Mouse (Mus musculus) megakaryocyte, embryonic 14.5 days (primary cell): Measurements from ENCODE around the gene Tmem202. TPM values are rescaled to one million over a fixed set of nuclear protein-coding genes. Genes with fewer than 3 reads are reported as not detected.

Source experiments
- H3K27me3 ChIP-seq: replicated peaks from 2 replicates; pipeline ENCODE3; 2012; ENCODE audit warnings: inconsistent platforms
- H3K36me3 ChIP-seq: replicated peaks from 2 replicates; pipeline ENCODE3; 2012; ENCODE audit warnings: low read length, inconsistent platforms, mixed read lengths
- H3K4me1 ChIP-seq: 2 replicates; pipeline ENCODE4 v1.6.1; 2012; ENCODE audit warnings: inconsistent platforms
- H3K4me3 ChIP-seq: replicated peaks from 2 replicates; pipeline ENCODE3; 2012; ENCODE audit warnings: moderate library complexity, mild to moderate bottlenecking, inconsistent platforms
- H3K9me3 ChIP-seq: 2 replicates; pipeline ENCODE4 v1.6.1; 2012; ENCODE audit warnings: inconsistent platforms
- FLI1 ChIP-seq: IDR thresholded peaks from 2 replicates; pipeline ENCODE4 v1.6.1; 2012; ENCODE audit warnings: low read length, inconsistent platforms, mixed read lengths
- GATA1 ChIP-seq: IDR thresholded peaks from 3 replicates; pipeline ENCODE4 v1.6.1; 2012; ENCODE audit warnings: mixed read lengths, low read length, inconsistent platforms, borderline replicate concordance
- polyA plus RNA-seq: library from polyadenylated mRNA; stranded (reverse); fragments of >175 nt; gene quantifications from 2 replicates; pipeline ENCODE4 v1.2.3, GENCODE M21; 2012; ENCODE audit warnings: low replicate concordance; ENCODE audit not compliant: insufficient read depth

The Tmem202 gene
- polyA plus RNA-seq: 0.11 TPM in 1 of 2 replicates, not detected in the other

DNA sequence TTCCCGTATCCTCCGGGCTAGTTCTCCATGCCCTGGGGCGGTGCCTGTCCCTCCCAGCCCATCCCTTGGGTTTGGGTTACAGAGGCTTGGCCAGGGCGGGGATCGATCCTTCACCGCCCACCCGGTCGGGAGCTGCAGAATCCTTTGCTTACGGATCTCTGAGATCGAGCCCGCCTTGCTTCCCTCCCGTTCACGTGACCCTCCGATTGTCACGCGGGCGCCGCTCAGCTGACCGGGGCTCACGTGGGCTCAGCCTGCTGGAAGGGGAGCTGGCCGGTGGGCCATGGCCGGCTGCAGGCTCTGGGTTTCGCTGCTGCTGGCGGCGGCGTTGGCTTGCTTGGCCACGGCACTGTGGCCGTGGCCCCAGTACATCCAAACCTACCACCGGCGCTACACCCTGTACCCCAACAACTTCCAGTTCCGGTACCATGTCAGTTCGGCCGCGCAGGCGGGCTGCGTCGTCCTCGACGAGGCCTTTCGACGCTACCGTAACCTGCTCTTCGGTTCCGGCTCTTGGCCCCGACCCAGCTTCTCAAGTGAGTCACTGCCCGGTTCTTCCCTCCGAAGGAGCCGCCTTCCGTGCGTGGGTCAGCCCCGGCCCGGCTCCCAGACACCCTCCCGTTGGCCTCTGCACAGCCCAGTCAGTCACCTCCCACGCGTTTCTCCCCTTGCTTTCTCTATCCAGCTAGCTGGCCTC, at the start of gene Tmem202, which contains the start of gene Hexa:
Gene Tmem202 (minus strand): TSS at position 407 of the 697 bp plus-strand sequence.
Gene Hexa (plus strand): TSS at position 100 of the 697 bp plus-strand sequence.
- no peaks in the 10 kb centered on the region for H3K27me3 ChIP-seq
- TF ChIP-seq GATA1 (no peak), FLI1 (no peak)
- no peaks in the 10 kb centered on the region for H3K9me3 ChIP-seq
- peaks cover 84% of the 10 kb centered on the region for H3K4me1 ChIP-seq
- H3K36me3 ChIP-seq: peaks cover 22% of the 10 kb centered on the region
- peak within 1 kb of the TSS; percentile 98 for H3K4me3 ChIP-seq

- TF ChIP-seq FLI1 (no peak), GATA1 (no peak)
- H3K4me1 ChIP-seq: peaks cover 33% of the 10 kb centered on the region
- H3K4me3 ChIP-seq: no peak overlapping the region
- H3K27me3 ChIP-seq: peaks cover 74% of the 10 kb centered on the region
- no peaks in the 10 kb centered on the region for H3K9me3 ChIP-seq
- H3K36me3 ChIP-seq: no peaks in the 10 kb centered on the region
These were observed 49.3 kb upstream of the Tmem202 start for GRCm38 (mm10) chr9:59588710-59589671.

DNA sequence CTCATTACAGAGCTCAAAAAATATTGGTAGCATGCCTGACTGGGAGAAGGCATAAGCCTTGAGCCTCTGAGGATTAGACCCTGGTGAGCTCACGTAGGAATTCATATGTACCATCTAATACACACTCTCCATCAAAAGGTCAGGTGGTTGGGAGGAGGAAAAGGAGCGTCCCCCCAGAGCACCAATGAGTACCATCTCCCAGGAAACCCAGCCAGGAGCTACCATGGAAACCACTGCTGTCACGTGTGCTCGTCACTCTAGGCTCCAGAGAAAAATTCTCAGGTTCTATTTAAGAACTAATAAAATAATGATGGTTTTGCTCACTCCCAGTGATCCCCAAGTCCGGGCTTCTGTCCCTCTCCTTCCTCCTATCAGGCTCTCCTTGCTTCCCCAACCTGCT, 48.6 kb upstream of the Tmem202 start:
- TF ChIP-seq FLI1: no peak
- no peak for TF ChIP-seq GATA1
- H3K27me3 ChIP-seq: peaks cover 80% of the 10 kb centered on the region
- peaks cover 33% of the 10 kb centered on the region for H3K4me1 ChIP-seq
- H3K9me3 ChIP-seq: no peaks in the 10 kb centered on the region
- no peak overlapping the region for H3K4me3 ChIP-seq
- no peaks in the 10 kb centered on the region for H3K36me3 ChIP-seq

DNA sequence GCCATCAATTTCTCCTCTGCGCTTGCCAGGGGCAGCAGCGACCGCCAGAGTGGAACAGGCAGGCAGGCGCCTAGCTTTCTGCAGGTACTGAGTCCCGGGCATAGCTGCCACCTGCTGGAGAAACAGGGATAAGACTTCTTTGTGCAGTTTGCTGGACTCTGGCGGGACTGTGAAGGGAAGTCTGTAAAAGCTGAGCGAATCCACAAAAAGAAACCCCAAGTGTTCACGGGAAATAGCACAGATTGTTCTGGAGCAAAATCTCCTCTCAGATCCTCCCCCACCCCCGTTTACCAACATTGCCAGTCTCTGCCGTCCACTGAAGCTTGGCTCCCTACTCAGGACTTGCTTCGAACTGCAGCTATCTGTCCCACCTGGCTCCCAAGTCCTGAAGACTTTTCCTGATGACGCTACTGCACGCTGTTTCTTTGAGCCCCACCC, 45.2 kb upstream of the Tmem202 start:
- Histone ChIP-seq H3K4me1 (peaks cover 20% of the 10 kb centered on the region), H3K27me3 (peaks cover 86% of the 10 kb centered on the region), H3K9me3 (no peaks in the 10 kb centered on the region), H3K36me3 (no peaks in the 10 kb centered on the region), H3K4me3 (peak overlapping the region; percentile 64)
- TF ChIP-seq GATA1 (no peak), FLI1 (no peak)

DNA sequence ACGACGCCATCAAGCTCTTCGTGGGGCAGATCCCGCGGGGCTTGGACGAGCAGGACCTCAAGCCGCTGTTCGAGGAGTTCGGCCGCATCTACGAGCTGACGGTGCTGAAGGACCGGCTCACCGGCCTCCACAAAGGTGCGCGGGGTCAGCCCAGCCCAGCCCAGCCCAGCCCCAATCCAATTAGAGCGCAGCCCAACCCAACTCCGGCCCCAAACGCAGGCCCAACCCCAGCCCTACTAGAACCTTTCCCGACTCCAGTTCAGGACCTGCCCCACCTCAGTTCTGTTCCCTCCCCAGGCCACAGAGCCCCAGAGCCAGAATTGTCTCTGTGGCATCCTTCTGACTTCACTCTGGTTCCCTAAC, 38.8 kb upstream of the Tmem202 start:
- TF ChIP-seq GATA1: no peak
- TF ChIP-seq FLI1: no peak
- Histone ChIP-seq H3K36me3 (no peaks in the 10 kb centered on the region), H3K9me3 (no peaks in the 10 kb centered on the region), H3K4me1 (peaks cover 17% of the 10 kb centered on the region), H3K27me3 (peaks cover 70% of the 10 kb centered on the region), H3K4me3 (peak overlapping the region; percentile 88)

DNA sequence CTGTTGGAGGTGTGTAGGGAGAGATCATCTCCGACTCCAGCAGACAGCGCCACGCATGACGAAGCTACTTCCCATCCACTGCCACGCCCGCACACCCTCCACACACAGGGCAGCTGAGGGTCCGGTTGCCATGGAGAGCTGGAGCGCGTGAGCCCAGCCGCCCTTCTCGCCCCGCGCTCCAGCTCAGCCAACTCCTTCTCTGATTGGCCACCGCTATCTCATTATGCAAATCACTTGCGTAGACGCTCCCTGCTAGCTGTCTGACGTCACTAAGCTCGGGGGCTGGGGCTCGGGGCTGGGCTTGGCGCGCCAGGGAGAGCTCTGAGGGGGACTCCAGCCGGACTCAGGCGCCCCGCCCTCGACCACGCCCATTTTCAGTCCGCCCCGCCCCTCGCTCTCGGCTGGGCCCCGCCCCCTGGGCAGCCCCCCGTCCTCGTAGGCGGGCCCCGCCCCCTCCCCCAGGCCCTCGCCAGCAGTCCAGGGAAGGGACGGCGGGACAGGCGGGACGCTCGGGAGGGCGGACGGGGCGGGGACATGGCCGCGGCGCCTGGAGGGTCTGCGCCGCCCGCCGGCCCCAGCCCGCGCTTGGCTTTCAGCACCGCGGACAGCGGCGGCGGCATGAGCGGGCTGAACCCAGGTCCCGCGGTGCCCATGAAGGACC, 38.3 kb upstream of the Tmem202 start, which contains the start of gene Celf6:
Gene Celf6 (plus strand): TSS at position 74 of the 661 bp plus-strand sequence.
- peaks cover 68% of the 10 kb centered on the region for H3K27me3 ChIP-seq
- H3K4me3 ChIP-seq: peak within 1 kb of the TSS; percentile 88
- H3K4me1 ChIP-seq: peaks cover 17% of the 10 kb centered on the region
- no peak for TF ChIP-seq GATA1
- no peak for TF ChIP-seq FLI1
- no peaks in the 10 kb centered on the region for H3K9me3 ChIP-seq
- H3K36me3 ChIP-seq: no peaks in the 10 kb centered on the region

- TF ChIP-seq GATA1 (no peak), FLI1 (no peak)
- H3K36me3 ChIP-seq: no peaks in the 10 kb centered on the region
- H3K27me3 ChIP-seq: peaks cover 64% of the 10 kb centered on the region
- H3K4me3 ChIP-seq: peak overlapping the region; percentile 88
- H3K4me1 ChIP-seq: peaks cover 17% of the 10 kb centered on the region
- H3K9me3 ChIP-seq: no peaks in the 10 kb centered on the region
These were observed 37.8 kb upstream of the Tmem202 start for GRCm38 (mm10) chr9:59577401-59577800.

DNA sequence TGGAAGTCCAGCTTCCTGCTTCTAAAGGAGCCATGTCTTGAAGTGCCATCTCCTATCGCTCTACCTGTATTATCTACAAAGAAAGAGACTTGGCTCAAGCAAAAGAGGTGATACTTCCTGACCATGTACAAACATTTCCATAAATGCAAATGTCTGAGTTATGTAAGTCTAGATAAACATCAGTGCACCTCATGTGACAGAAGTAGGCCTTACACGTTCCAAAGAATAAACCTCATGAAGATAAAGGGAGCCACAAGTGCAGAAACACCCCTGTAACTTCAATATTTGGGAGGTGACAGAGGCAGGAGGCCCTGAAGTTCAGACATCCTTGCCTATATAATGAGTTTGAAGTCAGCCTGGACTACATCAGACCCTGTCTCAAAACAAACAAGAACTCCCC, 32.2 kb upstream of the Tmem202 start:
- peaks cover 16% of the 10 kb centered on the region for H3K4me1 ChIP-seq
- H3K4me3 ChIP-seq: no peak overlapping the region
- H3K27me3 ChIP-seq: peaks cover 22% of the 10 kb centered on the region
- H3K9me3 ChIP-seq: no peaks in the 10 kb centered on the region
- no peak for TF ChIP-seq GATA1
- TF ChIP-seq FLI1: no peak
- H3K36me3 ChIP-seq: no peaks in the 10 kb centered on the region

- peaks cover 10% of the 10 kb centered on the region for H3K27me3 ChIP-seq
- H3K36me3 ChIP-seq: peaks cover 40% of the 10 kb centered on the region
- TF ChIP-seq FLI1 (no peak), GATA1 (no peak)
- H3K9me3 ChIP-seq: no peaks in the 10 kb centered on the region
- peaks cover 39% of the 10 kb centered on the region for H3K4me1 ChIP-seq
- H3K4me3 ChIP-seq: peak overlapping the region; percentile 36
These were observed 27.5 kb upstream of the Tmem202 start for GRCm38 (mm10) chr9:59567111-59567510.
